8 mouse cellular contexts compared by ENCODE assay signal in the genomic region with DNA sequence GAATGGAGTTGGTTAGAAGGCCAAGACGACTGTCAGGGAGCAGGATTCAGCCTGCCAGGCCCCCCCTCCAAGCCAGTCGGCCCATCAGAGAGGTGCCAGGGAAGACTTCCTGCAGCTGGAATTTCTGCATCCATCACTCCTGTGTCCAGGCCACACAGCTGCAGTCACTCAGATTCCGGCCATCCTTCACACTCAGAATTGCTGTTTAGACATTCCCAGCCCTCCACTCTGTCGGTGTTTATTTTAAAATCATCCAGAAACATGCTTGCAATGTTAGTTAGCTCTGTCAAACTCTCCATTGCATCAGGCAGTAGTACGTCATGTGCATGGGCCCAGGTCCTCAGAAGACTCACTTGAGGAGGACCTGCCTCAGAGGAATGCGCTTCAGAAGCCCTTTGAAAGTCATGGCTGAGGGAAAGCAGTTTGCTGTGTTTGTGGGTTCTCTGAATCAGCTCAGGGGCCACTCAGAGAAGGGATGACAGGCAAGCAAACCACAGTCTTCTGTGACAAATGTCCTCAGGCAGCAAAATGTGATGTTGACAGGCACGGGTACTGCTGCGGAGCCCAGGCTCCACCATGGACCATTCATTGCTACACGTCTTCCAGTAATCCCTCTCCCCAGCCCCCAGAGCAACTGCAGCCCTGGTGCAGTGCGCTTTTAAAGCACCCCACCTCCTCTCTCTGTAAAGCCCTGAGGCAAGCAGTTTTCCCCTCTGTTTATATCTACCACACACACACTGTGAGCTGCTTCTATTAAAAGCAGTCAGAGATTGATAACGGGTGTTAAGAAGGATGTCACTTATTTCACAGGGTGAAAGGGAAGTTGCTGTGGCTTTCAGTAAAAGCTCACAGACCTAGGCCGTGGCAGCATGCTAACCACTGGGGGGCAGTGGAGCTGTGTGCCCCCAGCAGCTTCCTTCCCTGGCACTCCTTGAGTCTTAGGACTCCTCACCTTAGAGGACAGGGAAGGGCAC.
DNase-seq lines count a peak whose midpoint lies in the region; ATAC-seq and TF ChIP-seq lines count a peak whose summit lies in the region.

No protein-coding gene starts in this region.

- no peak overlapping the region for H3K4me3 ChIP-seq in forebrain, embryonic 12.5 days (replicated peaks)
- H3K4me3 ChIP-seq in forebrain, embryonic 11.5 days (ENCODE audit: low read depth, low read length) = no peak overlapping the region
- H3K4me3 ChIP-seq in C2C12 (ENCODE audit: insufficient read depth, poor library complexity, severe bottlenecking) = no peak overlapping the region
- H3K4me3 ChIP-seq in hindbrain, embryonic 12.5 days = no peak overlapping the region
- H3K4me3 ChIP-seq in liver, adult 2 months (ENCODE audit: insufficient read depth, low read depth, low read length) = no peak overlapping the region
- H3K4me3 ChIP-seq in neural tube, embryonic 12.5 days = no peak overlapping the region

- no peak for DNase-seq in forebrain, embryonic 11.5 days (ENCODE audit: low spot score)
- DNase-seq in embryo, embryonic 11 days = peak; percentile 64
- DNase-seq in liver, adult 2 months (ENCODE audit: extremely low read depth, low read depth, low spot score) = no peak
- peak; percentile 87 to 91 for DNase-seq in thymus, postnatal 36 days

- 0 out of 2 replicates have a peak overlapping the region, but pooled peaks have one; percentile 19 for H3K27ac ChIP-seq in forebrain, embryonic 12.5 days
- no peak overlapping the region for H3K27ac ChIP-seq in forebrain, embryonic 11.5 days (ENCODE audit: low read depth, low read length)
- H3K27ac ChIP-seq in hindbrain, embryonic 12.5 days = peak overlapping the region; percentile 26
- no peak overlapping the region; the same call in 1 of the 2 replicates for H3K27ac ChIP-seq in liver, adult 2 months (replicated peaks; ENCODE audit: insufficient read depth, low read depth, low read length)
- no peak overlapping the region for H3K27ac ChIP-seq in neural tube, embryonic 12.5 days

- TF ChIP-seq CTCF in C2C12 (IDR thresholded peaks at IDR 0.05; ENCODE audit: control insufficient read depth, insufficient read depth, insufficient read length) = peak; percentile 51
- peak; percentile 76 for TF ChIP-seq CTCF in liver, adult 2 months (IDR thresholded peaks at IDR 0.05; ENCODE audit: low read depth, low read length)

- ATAC-seq in forebrain, embryonic 12.5 days (ENCODE audit: low FRiP score) = no peak
- ATAC-seq in forebrain, embryonic 11.5 days (replicated peaks; ENCODE audit: low FRiP score) = no peak
- ATAC-seq in hindbrain, embryonic 12.5 days (ENCODE audit: low FRiP score) = 0 out of 2 replicates have a peak, but pooled peaks have one; percentile 38
- 0 out of 2 replicates have a peak, but pooled peaks have one; percentile 29 for ATAC-seq in neural tube, embryonic 12.5 days (ENCODE audit: low FRiP score, low read depth)

- no peaks in the 10 kb centered on the region for H3K27me3 ChIP-seq in forebrain, embryonic 12.5 days
- H3K27me3 ChIP-seq in forebrain, embryonic 11.5 days (ENCODE audit: control insufficient read depth, insufficient read depth, low read length) = no peaks in the 10 kb centered on the region
- no peaks in the 10 kb centered on the region for H3K27me3 ChIP-seq in C2C12 (ENCODE audit: control insufficient read depth, insufficient read depth, insufficient read length)
- no peaks in the 10 kb centered on the region for H3K27me3 ChIP-seq in hindbrain, embryonic 12.5 days
- no peaks in the 10 kb centered on the region for H3K27me3 ChIP-seq in liver, adult 2 months (ENCODE audit: control insufficient read depth, insufficient read depth, low read length)
- H3K27me3 ChIP-seq in neural tube, embryonic 12.5 days (replicated peaks) = no peaks in the 10 kb centered on the region

- no peaks in the 10 kb centered on the region for H3K79me2 ChIP-seq in C2C12 (ENCODE audit: control insufficient read depth, insufficient read depth)
- H3K79me2 ChIP-seq in liver, adult 2 months (ENCODE audit: control insufficient read depth, insufficient read depth, low read length) = no peaks in the 10 kb centered on the region

- H3K4me2 ChIP-seq in forebrain, embryonic 12.5 days = no peak overlapping the region
- H3K4me2 ChIP-seq in forebrain, embryonic 11.5 days (ENCODE audit: low read depth, low read length, severe bottlenecking) = no peak overlapping the region
- H3K4me2 ChIP-seq in hindbrain, embryonic 12.5 days (replicated peaks) = no peak overlapping the region
- H3K4me2 ChIP-seq in neural tube, embryonic 12.5 days (replicated peaks) = no peak overlapping the region

- 67% methylated on average over 12 of the region's 12 CpGs for WGBS in forebrain, embryonic 12.5 days
- WGBS in forebrain, embryonic 11.5 days = 65% methylated on average over 12 of the region's 12 CpGs
- 64% methylated on average over 12 of the region's 12 CpGs for WGBS in hindbrain, embryonic 12.5 days
- 78% methylated on average over 12 of the region's 12 CpGs for WGBS in liver, adult 2 months
- WGBS in neural tube, embryonic 12.5 days = 68% methylated on average over 12 of the region's 12 CpGs

- H3K79me3 ChIP-seq in C2C12 (ENCODE audit: low read depth) = no peaks in the 10 kb centered on the region

- no peaks in the 10 kb centered on the region for H3K36me3 ChIP-seq in forebrain, embryonic 12.5 days (replicated peaks)
- no peaks in the 10 kb centered on the region for H3K36me3 ChIP-seq in forebrain, embryonic 11.5 days (ENCODE audit: control insufficient read depth, insufficient read depth, low read length)
- H3K36me3 ChIP-seq in C2C12 (ENCODE audit: control insufficient read depth, insufficient read depth) = no peaks in the 10 kb centered on the region
- H3K36me3 ChIP-seq in hindbrain, embryonic 12.5 days = no peaks in the 10 kb centered on the region
- H3K36me3 ChIP-seq in liver, adult 2 months (ENCODE audit: control insufficient read depth, insufficient read depth, low read length) = no peaks in the 10 kb centered on the region
- H3K36me3 ChIP-seq in neural tube, embryonic 12.5 days = no peaks in the 10 kb centered on the region

- no peak overlapping the region for H3K9ac ChIP-seq in forebrain, embryonic 12.5 days
- no peak overlapping the region for H3K9ac ChIP-seq in forebrain, embryonic 11.5 days (ENCODE audit: low read length)
- no peak overlapping the region for H3K9ac ChIP-seq in hindbrain, embryonic 12.5 days
- H3K9ac ChIP-seq in liver, adult 2 months (ENCODE audit: low read depth, low read length) = no peak overlapping the region
- 0 out of 2 replicates have a peak overlapping the region, but pooled peaks have one; percentile 8 for H3K9ac ChIP-seq in neural tube, embryonic 12.5 days

- TF ChIP-seq POLR2A in liver, adult 2 months (IDR thresholded peaks at IDR 0.05; ENCODE audit: extremely low read depth, insufficient read depth, low read length) = no peak

- H3ac ChIP-seq in C2C12 (ENCODE audit: control insufficient read depth, insufficient read length, low read depth) = no peak overlapping the region

- H3K4me1 ChIP-seq in forebrain, embryonic 12.5 days = peaks cover 5% of the 10 kb centered on the region; the same call in 1 of the 2 replicates
- no peaks in the 10 kb centered on the region for H3K4me1 ChIP-seq in forebrain, embryonic 11.5 days (replicated peaks; ENCODE audit: control insufficient read depth, insufficient read depth, low read length)
- H3K4me1 ChIP-seq in hindbrain, embryonic 12.5 days = peaks cover 23% of the 10 kb centered on the region
- peaks cover 16% of the 10 kb centered on the region for H3K4me1 ChIP-seq in liver, adult 2 months (ENCODE audit: control insufficient read depth, insufficient read depth, low read length)
- H3K4me1 ChIP-seq in neural tube, embryonic 12.5 days = peaks cover 3% of the 10 kb centered on the region; the same call in 1 of the 2 replicates

- H3K9me3 ChIP-seq in forebrain, embryonic 12.5 days = no peaks in the 10 kb centered on the region
- no peaks in the 10 kb centered on the region for H3K9me3 ChIP-seq in forebrain, embryonic 11.5 days (ENCODE audit: control insufficient read depth, low read length)
- no peaks in the 10 kb centered on the region for H3K9me3 ChIP-seq in hindbrain, embryonic 12.5 days (replicated peaks)
- no peaks in the 10 kb centered on the region for H3K9me3 ChIP-seq in neural tube, embryonic 12.5 days

TF ChIP-seq in C2C12, 6 proteins besides CTCF, POLR2A, EP300 and RAD21:
- TF ChIP-seq MYOG (IDR thresholded peaks at IDR 0.05; ENCODE audit: control insufficient read depth, extremely low read depth, insufficient read length) (no peak), MAX (IDR thresholded peaks at IDR 0.05) (no peak)

Comparison
In these comparisons a context has a peak if more than half of its experiments do, and no peak if none do; other contexts are left out.
1. H3K27ac ChIP-seq: peak in forebrain, embryonic 12.5 days (single experiment) and hindbrain, embryonic 12.5 days (single experiment); none in forebrain, embryonic 11.5 days (single experiment), liver, adult 2 months (single experiment) and neural tube, embryonic 12.5 days (single experiment).
2. ATAC-seq: peak in hindbrain, embryonic 12.5 days (single experiment) and neural tube, embryonic 12.5 days (single experiment); none in forebrain, embryonic 12.5 days (single experiment) and forebrain, embryonic 11.5 days (single experiment).
3. DNase-seq: peak in embryo, embryonic 11 days (single experiment) and thymus, postnatal 36 days (2 of 2); none in forebrain, embryonic 11.5 days (single experiment) and liver, adult 2 months (single experiment).